Mouse (Mus musculus) testis, adult 2 months (tissue): Measurements from ENCODE around the gene Ankrd16.

Experiments used
- CTCF ChIP-seq: fragments of 200-500 bp; IDR thresholded peaks from 2 replicates; pipeline ENCODE4 v1.5.1; 2012; ENCODE audit warnings: low read depth, mild to moderate bottlenecking, inconsistent platforms, low read length, moderate library complexity; ENCODE audit not compliant: control insufficient read depth, insufficient read depth, insufficient replicate concordance
- POLR2A ChIP-seq: fragments of 200-500 bp; IDR thresholded peaks from 2 replicates; pipeline ENCODE4 v1.6.1; 2012; ENCODE audit warnings: low read depth, mild to moderate bottlenecking, inconsistent platforms, low read length, moderate library complexity; ENCODE audit not compliant: control insufficient read depth

DNA sequence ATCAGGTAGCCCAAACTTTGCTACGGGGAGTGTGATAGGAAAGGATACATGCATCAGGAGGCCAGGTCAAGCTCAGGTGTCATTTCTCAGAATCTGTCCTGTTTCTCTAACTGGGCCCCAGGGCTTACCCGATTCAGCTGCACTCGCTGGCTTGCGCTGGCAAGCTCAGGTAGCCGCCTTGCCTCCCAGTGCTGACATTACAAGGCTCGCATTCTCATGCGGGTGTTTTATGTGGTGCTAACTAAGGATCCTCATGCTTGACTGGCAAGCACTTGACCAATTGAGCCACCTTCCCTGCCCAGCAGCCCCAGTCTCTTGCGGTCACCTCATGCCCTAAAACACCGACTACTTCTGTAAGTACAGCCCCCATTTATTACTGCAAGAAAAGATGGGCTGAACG is 3.2 kb upstream of the Ankrd16 start:
- no peak for TF ChIP-seq CTCF
- no peak for TF ChIP-seq POLR2A
